Mouse (Mus musculus) intestine, postnatal 0 days (tissue): ENCODE measurements around the gene Mphosph9. TPM values are rescaled to one million over a fixed set of nuclear protein-coding genes. Genes with fewer than 3 reads are reported as not detected.

Source experiments
- ATAC-seq: fragments of 200-750 bp; cut with Nextera tagmentation; 2 replicates; pipeline ENCODE4 v1.8.0; 2017; ENCODE audit warnings: mild to moderate bottlenecking, moderate TSS enrichment, moderate library complexity
- H3K27ac ChIP-seq: fragments of 300-500 bp; sonication (generic); 2 replicates; pipeline ENCODE4 v1.5.1; 2014; ENCODE audit warnings: mild to moderate bottlenecking, low read depth, low read length, moderate library complexity
- H3K27me3 ChIP-seq: fragments of 300-500 bp; sonication (generic); replicated peaks from 2 replicates; pipeline ENCODE4 v1.6.1; 2014; ENCODE audit warnings: low read length, mixed read lengths; ENCODE audit not compliant: control insufficient read depth, insufficient read depth
- H3K36me3 ChIP-seq: fragments of 300-500 bp; sonication (generic); 2 replicates; pipeline ENCODE4 v1.6.1; 2014; ENCODE audit warnings: mild to moderate bottlenecking, moderate library complexity; ENCODE audit not compliant: control insufficient read depth, insufficient read depth
- H3K4me1 ChIP-seq: fragments of 300-500 bp; sonication (generic); replicated peaks from 2 replicates; pipeline ENCODE4 v1.6.1; 2014; ENCODE audit warnings: antibody characterized with exemption, low read length, mixed read lengths; ENCODE audit not compliant: control insufficient read depth, insufficient read depth
- H3K4me2 ChIP-seq: fragments of 300-500 bp; sonication (generic); replicated peaks from 2 replicates; pipeline ENCODE4 v1.6.1; 2014; ENCODE audit warnings: low read depth, mild to moderate bottlenecking, moderate library complexity
- H3K4me3 ChIP-seq: fragments of 300-500 bp; sonication (generic); 2 replicates; pipeline ENCODE4 v1.5.1; 2014; ENCODE audit warnings: low read depth, low read length
- H3K9ac ChIP-seq: fragments of 300-500 bp; sonication (generic); 2 replicates; pipeline ENCODE4 v1.6.1; 2014; ENCODE audit warnings: mild to moderate bottlenecking, low read depth, low read length
- H3K9me3 ChIP-seq: fragments of 300-500 bp; sonication (generic); 2 replicates; pipeline ENCODE4 v1.6.1; 2016; ENCODE audit warnings: mixed run types; ENCODE audit not compliant: control insufficient read depth
- CTCF ChIP-seq: sonication (generic); IDR thresholded peaks from 2 replicates; pipeline ENCODE4 v1.5.1; 2016; ENCODE audit warnings: low read depth, mild to moderate bottlenecking, control low read depth, antibody characterized with exemption, moderate library complexity
- WGBS: fragments of 180-500 bp; shearing (Covaris S2); extraction: QIAGEN DNeasy Blood & Tissue Kit; methylation state at CpG from one replicate; pipeline ENCODE4 v1.1.7; 2014; 5-methylcytosine and 5-hydroxymethylcytosine counted together
- polyA plus RNA-seq: library from polyadenylated mRNA; unstranded; fragments of >200 nt; fragmentation: Nextera tagmentation; extraction: Ambion mirVana; gene quantifications from 2 replicates; pipeline ENCODE4 v1.2.1, GENCODE M21; 2015

Gene Mphosph9
- polyA plus RNA-seq, 1 experiment from 2014 or later: 2.6 TPM

DNA sequence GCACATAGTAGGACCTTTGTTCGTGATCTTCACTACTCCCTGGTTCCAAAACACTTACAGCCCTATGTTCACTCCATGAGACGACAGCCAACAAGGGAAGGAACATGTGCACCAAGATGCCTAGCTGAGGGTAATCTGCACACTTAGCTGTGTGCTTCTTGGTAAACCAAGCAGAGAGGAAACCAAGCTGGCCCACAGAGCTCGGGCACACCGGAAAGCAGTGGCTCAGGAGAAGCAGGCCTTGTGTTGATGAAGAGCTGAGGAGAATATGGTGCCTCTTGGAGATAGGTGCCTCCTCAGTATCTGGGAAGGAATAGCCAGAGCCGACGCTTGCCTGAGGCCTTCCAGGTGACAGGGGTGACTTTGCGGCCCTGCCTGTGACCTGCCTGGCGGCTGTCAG, 104.2 kb downstream of the Mphosph9 start:
- Histone ChIP-seq H3K4me3 (no peak overlapping the region), H3K4me2 (no peak overlapping the region), H3K9ac (no peak overlapping the region), H3K27me3 (no peaks in the 10 kb centered on the region), H3K36me3 (no peaks in the 10 kb centered on the region; the same call in 1 of the 2 replicates), H3K4me1 (0 out of 2 replicates have a peak, but pooled peaks cover 3% of the 10 kb centered on the region), H3K9me3 (no peaks in the 10 kb centered on the region), H3K27ac (no peak overlapping the region)
- WGBS: 85% methylated on average over 8 of the region's 8 CpGs
- no peak for TF ChIP-seq CTCF
- no peak for ATAC-seq

DNA sequence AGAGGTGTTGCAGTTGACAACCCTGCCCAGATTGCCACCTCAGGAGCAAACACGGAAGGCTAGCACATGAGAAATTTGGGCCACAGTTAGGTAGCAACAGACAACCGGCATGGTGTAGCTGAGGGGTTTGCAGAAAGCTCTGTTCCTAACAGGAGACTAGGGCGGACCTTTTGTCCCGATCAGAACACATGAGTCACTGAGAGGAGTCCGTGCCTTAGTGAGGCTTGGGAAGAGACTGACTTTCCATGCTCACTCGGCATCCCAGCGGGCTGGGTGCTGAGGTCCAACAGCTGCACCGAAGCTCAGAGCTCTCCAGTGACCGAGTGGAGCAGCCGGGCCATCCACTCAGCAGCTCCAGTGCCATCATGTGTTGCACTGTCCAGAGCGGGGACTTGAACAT, 105.1 kb downstream of the Mphosph9 start:
- Histone ChIP-seq H3K27me3 (no peaks in the 10 kb centered on the region), H3K4me1 (0 out of 2 replicates have a peak, but pooled peaks cover 3% of the 10 kb centered on the region), H3K4me3 (no peak overlapping the region), H3K36me3 (no peaks in the 10 kb centered on the region; the same call in 1 of the 2 replicates), H3K4me2 (no peak overlapping the region), H3K9me3 (no peaks in the 10 kb centered on the region), H3K9ac (no peak overlapping the region), H3K27ac (no peak overlapping the region)
- TF ChIP-seq CTCF: no peak
- 80% methylated on average over 11 of the region's 11 CpGs for WGBS
- ATAC-seq: no peak

DNA sequence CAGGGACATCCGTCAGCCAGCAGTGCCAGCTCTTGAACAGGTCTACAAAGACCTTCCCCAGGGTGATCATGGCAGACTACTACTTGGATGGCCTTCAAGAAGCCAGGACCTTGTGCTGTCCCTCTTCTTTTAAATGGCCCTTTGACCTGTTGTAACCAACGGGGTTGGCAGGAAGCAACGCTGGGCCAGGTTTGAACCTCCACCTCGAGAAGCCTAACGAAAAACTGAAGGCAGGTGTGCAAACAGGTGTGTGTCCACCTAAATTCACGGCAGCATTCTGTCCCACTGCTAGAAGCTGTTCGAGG, 106.1 kb downstream of the Mphosph9 start:
- no peak for TF ChIP-seq CTCF
- H3K36me3 ChIP-seq: no peaks in the 10 kb centered on the region; the same call in 1 of the 2 replicates
- no peak for ATAC-seq
- no peak overlapping the region for H3K9ac ChIP-seq
- WGBS: 68% methylated on average over 7 of the region's 7 CpGs
- no peak overlapping the region for H3K27ac ChIP-seq
- H3K9me3 ChIP-seq: no peaks in the 10 kb centered on the region
- H3K4me2 ChIP-seq: no peak overlapping the region
- H3K27me3 ChIP-seq: no peaks in the 10 kb centered on the region
- H3K4me1 ChIP-seq: 0 out of 2 replicates have a peak, but pooled peaks cover 3% of the 10 kb centered on the region
- H3K4me3 ChIP-seq: no peak overlapping the region

DNA sequence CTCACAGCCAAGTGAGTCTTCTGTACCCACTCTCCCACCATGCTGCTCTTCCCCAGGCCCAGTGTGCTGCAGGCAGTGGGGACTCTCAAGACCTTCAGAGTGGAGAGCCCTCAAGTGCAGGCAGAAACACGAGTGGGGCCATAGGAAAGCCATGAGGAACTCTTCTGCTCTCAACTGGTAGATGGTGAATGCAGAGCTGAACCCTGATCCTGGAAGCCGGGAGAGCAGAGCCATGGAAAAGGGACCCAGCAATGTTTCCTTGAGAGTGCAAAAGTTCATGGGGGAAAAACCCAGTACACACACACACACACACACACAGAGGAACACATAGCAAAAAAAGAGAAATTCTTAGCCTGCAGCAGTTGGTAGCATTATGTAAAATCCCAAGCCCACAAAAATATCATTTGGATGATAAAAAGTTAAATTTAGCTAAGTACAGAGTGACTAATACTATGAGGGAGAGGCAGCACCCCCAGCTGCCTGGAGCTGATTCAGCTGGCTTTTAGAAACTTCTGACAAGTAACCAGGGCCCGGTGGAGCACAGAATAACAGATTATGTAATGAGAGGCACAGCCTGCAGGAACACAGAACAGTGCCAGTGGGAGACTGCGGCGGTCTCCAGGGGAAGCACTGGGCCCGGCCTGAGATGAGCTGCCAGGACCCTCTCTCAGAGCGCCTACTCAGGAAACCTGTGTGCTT, 106.6 kb downstream of the Mphosph9 start:
- Histone ChIP-seq H3K9ac (no peak overlapping the region), H3K9me3 (no peaks in the 10 kb centered on the region), H3K4me1 (0 out of 2 replicates have a peak, but pooled peaks cover 3% of the 10 kb centered on the region), H3K27me3 (no peaks in the 10 kb centered on the region), H3K36me3 (no peaks in the 10 kb centered on the region; the same call in 1 of the 2 replicates), H3K4me2 (no peak overlapping the region), H3K27ac (no peak overlapping the region), H3K4me3 (no peak overlapping the region)
- ATAC-seq: no peak
- WGBS: 61% methylated on average over 7 of the region's 7 CpGs
- TF ChIP-seq CTCF: 0 out of 2 replicates have a peak, but pooled peaks have one; percentile 8

DNA sequence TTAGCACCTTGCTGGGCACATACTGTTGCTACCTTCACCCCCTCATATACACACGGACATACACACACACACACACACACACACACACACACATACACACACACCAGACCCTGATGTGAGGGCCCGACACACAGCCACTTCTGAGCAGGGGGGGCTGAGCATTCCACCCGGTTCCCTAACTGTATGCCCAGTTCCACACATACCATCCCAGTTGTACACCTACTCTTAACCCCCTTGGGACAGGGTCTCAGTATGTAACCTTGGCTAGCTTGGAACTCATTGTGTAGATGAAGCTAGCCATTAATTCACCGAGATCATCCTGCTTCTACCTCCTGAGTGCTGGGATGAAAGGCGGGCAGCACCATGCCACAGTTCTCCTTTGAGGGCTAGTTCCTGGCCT, 107.2 kb downstream of the Mphosph9 start:
- H3K4me3 ChIP-seq: no peak overlapping the region
- TF ChIP-seq CTCF: no peak
- H3K27me3 ChIP-seq: no peaks in the 10 kb centered on the region
- no peak overlapping the region for H3K4me2 ChIP-seq
- no peaks in the 10 kb centered on the region; the same call in 1 of the 2 replicates for H3K36me3 ChIP-seq
- H3K9ac ChIP-seq: no peak overlapping the region
- H3K27ac ChIP-seq: no peak overlapping the region
- 0 out of 2 replicates have a peak, but pooled peaks cover 3% of the 10 kb centered on the region for H3K4me1 ChIP-seq
- H3K9me3 ChIP-seq: no peaks in the 10 kb centered on the region
- ATAC-seq: no peak
- 83% methylated on average over 5 of the region's 5 CpGs for WGBS

DNA sequence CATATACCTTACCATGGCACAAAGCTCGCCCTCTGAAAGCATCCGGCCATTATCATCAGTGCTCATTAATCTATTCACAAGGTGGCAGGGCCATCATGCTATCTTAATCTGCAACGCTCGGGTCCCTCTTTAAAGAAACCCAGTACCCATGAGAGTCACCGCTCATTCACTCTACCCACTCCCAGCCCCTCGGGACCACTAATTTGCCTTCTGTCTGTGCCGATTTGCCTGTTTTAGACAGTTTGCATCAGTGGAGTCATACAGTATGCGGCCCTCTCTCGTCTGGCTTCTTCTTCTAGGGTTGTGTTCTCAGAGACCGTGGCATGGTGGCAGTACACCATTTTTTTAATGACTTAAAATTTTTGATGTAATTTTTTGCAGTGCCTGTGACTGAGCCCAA, 108.3 kb downstream of the Mphosph9 start:
- Histone ChIP-seq H3K4me3 (no peak overlapping the region), H3K9ac (no peak overlapping the region), H3K36me3 (no peaks in the 10 kb centered on the region; the same call in 1 of the 2 replicates), H3K4me1 (0 out of 2 replicates have a peak, but pooled peaks cover 3% of the 10 kb centered on the region), H3K27ac (no peak overlapping the region), H3K27me3 (no peaks in the 10 kb centered on the region), H3K9me3 (no peaks in the 10 kb centered on the region), H3K4me2 (no peak overlapping the region)
- WGBS: 89% methylated on average over 10 of the region's 10 CpGs
- no peak for ATAC-seq
- TF ChIP-seq CTCF: no peak
